13 mouse cellular contexts compared by ENCODE assay signal in genomic region chr8:10753056-10753455, GRCm38 (mm10).
"Had no signal": no experiment of that assay in that cellular context is flagged by ENCODE, and none has a peak within 500 bp of the region (broad histone marks: within the 10 kb centered on the region; RNA-seq: fewer than 3 reads in every experiment).

No protein-coding gene starts in this region.

- H3K9ac ChIP-seq: liver, embryonic 15.5 days; neural tube, embryonic 13.5 days had no signal

- H3K4me2 ChIP-seq: liver, embryonic 11.5 days; liver, embryonic 15.5 days; neural tube, embryonic 13.5 days had no signal

- H3K9me3 ChIP-seq: limb, embryonic 10.5 days; liver, embryonic 15.5 days had no signal

- ATAC-seq: lung, postnatal 0 days had no signal

- DNase-seq: kidney, postnatal 25 days; lung, adult 2 months; lung, postnatal 36 days; retina, postnatal 1 day; right cerebral cortex, postnatal 4 days; spleen, adult 18-20 months; thymus, adult 18-20 months; thymus, postnatal 14 days had no signal

- H3K36me3 ChIP-seq: limb, embryonic 10.5 days; liver, embryonic 15.5 days; neural tube, embryonic 13.5 days had no signal

- H3K27ac ChIP-seq: limb, embryonic 10.5 days; liver, embryonic 15.5 days; neural tube, embryonic 13.5 days had no signal

- H3K27me3 ChIP-seq: liver, embryonic 15.5 days; neural tube, embryonic 13.5 days had no signal

- H3K4me1 ChIP-seq: limb, embryonic 10.5 days; liver, embryonic 15.5 days had no signal

- H3K4me3 ChIP-seq: limb, embryonic 10.5 days; liver, embryonic 15.5 days; neural tube, embryonic 13.5 days had no signal
